Mouse (Mus musculus): ENCODE results near the gene Trpm1.

DNA sequence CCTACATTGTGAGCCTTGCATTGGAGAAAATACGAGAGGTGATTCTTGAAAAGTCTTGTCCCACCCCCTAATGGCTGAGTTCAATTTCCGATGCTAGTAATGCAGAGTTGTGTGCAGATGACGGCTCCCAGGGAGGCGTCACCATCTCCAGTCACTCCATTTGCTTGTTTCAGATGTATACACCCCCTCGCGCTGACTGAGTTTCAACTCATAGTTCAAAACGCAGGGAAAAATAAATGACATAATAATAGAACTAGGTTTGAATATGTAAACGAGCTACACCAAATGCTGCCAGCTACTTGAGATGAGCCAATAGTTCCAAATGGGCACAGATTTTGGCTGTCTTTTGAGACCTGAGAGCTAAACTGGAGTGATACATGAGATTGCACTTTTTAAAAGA lies 84.1 kb downstream of the Trpm1 start:
- TF ChIP-seq POLR2A (IDR thresholded peaks at IDR 0.05; ENCODE audit: insufficient read depth, low read length) (no peak), CTCF (IDR thresholded peaks at IDR 0.05; ENCODE audit: low read depth, low read length) (no peak)
